Comparison of ENCODE assay signal across 8 mouse cellular contexts in genomic region chr17:31511792-31512495, GRCm38 (mm10). TPM values are rescaled to one million over a fixed set of nuclear protein-coding genes. Genes with fewer than 3 reads are reported as not detected.
DNase-seq lines count a peak whose midpoint lies in the region; ATAC-seq and TF ChIP-seq lines count a peak whose summit lies in the region.

No protein-coding gene starts in this region.

- intact Hi-C loops in heart, postnatal 25 days (cut with DNase I), result loop anchor here (5.0 to 10.0 kb wide), 2 partner anchors 145 to 513 kb away; partner anchors contain the start of gene U2af1

- TF ChIP-seq CTCF in ES-Bruce4 (IDR thresholded peaks at IDR 0.05; ENCODE audit: low read depth, low read length), result no peak
- TF ChIP-seq CTCF in lung, adult 2 months (IDR thresholded peaks at IDR 0.05; ENCODE audit: insufficient read depth, low read length), result no peak

- TF ChIP-seq EP300 in ES-Bruce4 (IDR thresholded peaks at IDR 0.05; ENCODE audit: insufficient read depth, low read depth, low read length), result peak; percentile 24; the same call in 1 of the 2 replicates

- no peaks in the 10 kb centered on the region for H3K9me3 ChIP-seq in ES-Bruce4 (replicated peaks; ENCODE audit: control insufficient read depth, insufficient read depth, low read length, poor library complexity, severe bottlenecking)
- no peaks in the 10 kb centered on the region for H3K9me3 ChIP-seq in forebrain, embryonic 14.5 days (replicated peaks; ENCODE audit: control insufficient read depth, low read length)

- peaks cover 22% of the 10 kb centered on the region for H3K36me3 ChIP-seq in ES-Bruce4 (ENCODE audit: control insufficient read depth, insufficient read depth, low read length, poor library complexity, severe bottlenecking)
- peaks cover 29% of the 10 kb centered on the region for H3K36me3 ChIP-seq in forebrain, embryonic 14.5 days (ENCODE audit: control insufficient read depth, insufficient read depth, low read length)

- peak overlapping the region; percentile 87 for H3K4me3 ChIP-seq in ES-Bruce4 (ENCODE audit: low read depth, low read length)
- peak overlapping the region; percentile 66 for H3K4me3 ChIP-seq in forebrain, embryonic 14.5 days (ENCODE audit: low read depth, low read length)
- H3K4me3 ChIP-seq in lung, adult 2 months (replicated peaks; ENCODE audit: extremely low read depth, low read depth, low read length), result peak overlapping the region; percentile 84

- under 1% methylated on average over 56 of the region's 56 CpGs for WGBS in forebrain, embryonic 14.5 days
- WGBS in lung, adult 2 months, result under 1% methylated on average over 56 of the region's 56 CpGs

- H3K4me2 ChIP-seq in forebrain, embryonic 14.5 days (ENCODE audit: low read length), result peak overlapping the region; percentile 88

- peak; percentile 96 for DNase-seq in forebrain, embryonic 14.5 days (ENCODE audit: low spot score)
- DNase-seq in heart, postnatal 25 days (ENCODE audit: low spot score), result peak; percentile 69
- peak; percentile 84 to 92 for DNase-seq in layer of hippocampus, adult 18-20 months (ENCODE audit: low spot score in 2 of 2)
- peak; percentile 83 for DNase-seq in lung, adult 2 months
- DNase-seq in thymus, adult 18-20 months, result peak; percentile 76 to 78

- H3K9ac ChIP-seq in ES-Bruce4 (ENCODE audit: low read depth, poor library complexity, severe bottlenecking), result peak overlapping the region; percentile 87
- H3K9ac ChIP-seq in forebrain, embryonic 14.5 days (ENCODE audit: low read length), result peak overlapping the region; percentile 68

- no peaks in the 10 kb centered on the region for H3K4me1 ChIP-seq in ES-Bruce4 (ENCODE audit: control insufficient read depth, insufficient read depth, low read length)
- peaks cover 5% of the 10 kb centered on the region; the same call in 1 of the 2 replicates for H3K4me1 ChIP-seq in forebrain, embryonic 14.5 days (ENCODE audit: control insufficient read depth, insufficient read depth, low read length)
- H3K4me1 ChIP-seq in lung, adult 2 months (ENCODE audit: control insufficient read depth, insufficient read depth, low read length), result peaks cover 6% of the 10 kb centered on the region; the same call in 1 of the 2 replicates

- peak; percentile 89 for ATAC-seq in cerebellum, adult (ENCODE audit: insufficient number of reproducible peaks, low FRiP score, low TSS enrichment)
- ATAC-seq in forebrain, embryonic 14.5 days, result peak; percentile 99
- ATAC-seq in neutrophil, adult 5-6 weeks (ENCODE audit: extremely low read depth, insufficient number of reproducible peaks, low FRiP score, poor library complexity, severe bottlenecking), result peak; percentile 95

- peak overlapping the region; percentile 52 for H3K27ac ChIP-seq in ES-Bruce4 (ENCODE audit: insufficient read depth, low read length)
- peak overlapping the region; percentile 79 for H3K27ac ChIP-seq in forebrain, embryonic 14.5 days (ENCODE audit: low read depth, low read length)

- TF ChIP-seq POLR2A in ES-Bruce4 (IDR thresholded peaks at IDR 0.05; ENCODE audit: insufficient read depth, low read length), result peak; percentile 49
- TF ChIP-seq POLR2A in lung, adult 2 months (IDR thresholded peaks at IDR 0.05; ENCODE audit: borderline replicate concordance, extremely low read depth, low read depth, low read length), result peak; percentile 80; the same call in 1 of the 2 replicates

- H3K27me3 ChIP-seq in ES-Bruce4 (ENCODE audit: control insufficient read depth, insufficient read depth, low read length, poor library complexity, severe bottlenecking), result no peaks in the 10 kb centered on the region
- H3K27me3 ChIP-seq in forebrain, embryonic 14.5 days (replicated peaks; ENCODE audit: control insufficient read depth, insufficient read depth, low read length), result no peaks in the 10 kb centered on the region

RNA-seq across cellular contexts. Expression of gene Wdr4, which starts 7.8 kb away (rescaled TPM):
- 24.0 and 25.0 TPM in 2 replicates for polyA plus RNA-seq in ES-Bruce4 (2011; ENCODE audit: insufficient read depth, insufficient read length, low read depth, missing spikeins)
- polyA plus RNA-seq in forebrain, embryonic 14.5 days (2014; fragmentation: Nextera tagmentation; extraction: Ambion mirVana), result 31.3 and 34.3 TPM in 2 replicates
- total RNA-seq in heart, postnatal 25 days (2021), result 1 to 10 TPM; 5.7 to 7.4 TPM
- 10 to 100 TPM; 22.1 to 25.0 TPM for total RNA-seq in layer of hippocampus, adult 18-20 months (2021)
- 20.1 and 20.6 TPM in 2 replicates for polyA plus RNA-seq in lung, adult 2 months (2012; rRNA removed)
- 9.6 and 10.9 TPM in 2 replicates for total RNA-seq in neutrophil, adult 5-6 weeks (2017)

RNA-seq across cellular contexts. Expression of gene Ndufv3, which starts 8.0 kb away (rescaled TPM):
- 116 and 122 TPM in 2 replicates for polyA plus RNA-seq in ES-Bruce4 (2011; ENCODE audit: insufficient read depth, insufficient read length, low read depth, missing spikeins)
- polyA plus RNA-seq in forebrain, embryonic 14.5 days (2014; fragmentation: Nextera tagmentation; extraction: Ambion mirVana), result 377 and 457 TPM in 2 replicates
- 1,000 to 10,000 TPM; 1,413 to 1,444 TPM for total RNA-seq in heart, postnatal 25 days (2021)
- 100 to 1,000 TPM; 245 to 254 TPM for total RNA-seq in layer of hippocampus, adult 18-20 months (2021)
- 79.5 and 101 TPM in 2 replicates for polyA plus RNA-seq in lung, adult 2 months (2012; rRNA removed)
- total RNA-seq in neutrophil, adult 5-6 weeks (2017), result 69.1 and 76.3 TPM in 2 replicates

RNA-seq across cellular contexts. Expression of gene Pknox1, which starts 52.6 kb away (rescaled TPM):
- 42.7 and 52.9 TPM in 2 replicates for polyA plus RNA-seq in ES-Bruce4 (2011; ENCODE audit: insufficient read depth, insufficient read length, low read depth, missing spikeins)
- 36.4 and 36.8 TPM in 2 replicates for polyA plus RNA-seq in forebrain, embryonic 14.5 days (2014; fragmentation: Nextera tagmentation; extraction: Ambion mirVana)
- 10 to 100 TPM in 1 of 2 experiments, 1 to 10 TPM in 1; 9.9 to 14.6 TPM for total RNA-seq in heart, postnatal 25 days (2021)
- 10 to 100 TPM; 10.3 to 15.0 TPM for total RNA-seq in layer of hippocampus, adult 18-20 months (2021)
- polyA plus RNA-seq in lung, adult 2 months (2012; rRNA removed), result 22.9 and 26.8 TPM in 2 replicates
- total RNA-seq in neutrophil, adult 5-6 weeks (2017), result 57.5 and 63.9 TPM in 2 replicates

Comparison
In these comparisons a context has a peak if more than half of its experiments do, and no peak if none do; other contexts are left out.
1. Peak in every context shown above with its lines: DNase-seq, ATAC-seq, H3K4me3 ChIP-seq and H3K27ac ChIP-seq.
2. RNA of gene Ndufv3, which starts 8.0 kb away (total RNA-seq): 1,413 to 1,444 TPM in heart, postnatal 25 days; 245 to 254 TPM in layer of hippocampus, adult 18-20 months and 69.1 to 76.3 TPM in neutrophil, adult 5-6 weeks; every median in the first group is over 4 times any median in the second.